Mouse (Mus musculus) thymus, postnatal 36 days (tissue): ENCODE data around the gene Fcmr.

Source experiments
- DNase-seq, 2 experiments: peaks; one replicate each; pipeline ENCODE4 v3.0.0; 2022; ENCODE audit warnings: mixed read lengths in 2 of 2

The Fcmr gene

DNA sequence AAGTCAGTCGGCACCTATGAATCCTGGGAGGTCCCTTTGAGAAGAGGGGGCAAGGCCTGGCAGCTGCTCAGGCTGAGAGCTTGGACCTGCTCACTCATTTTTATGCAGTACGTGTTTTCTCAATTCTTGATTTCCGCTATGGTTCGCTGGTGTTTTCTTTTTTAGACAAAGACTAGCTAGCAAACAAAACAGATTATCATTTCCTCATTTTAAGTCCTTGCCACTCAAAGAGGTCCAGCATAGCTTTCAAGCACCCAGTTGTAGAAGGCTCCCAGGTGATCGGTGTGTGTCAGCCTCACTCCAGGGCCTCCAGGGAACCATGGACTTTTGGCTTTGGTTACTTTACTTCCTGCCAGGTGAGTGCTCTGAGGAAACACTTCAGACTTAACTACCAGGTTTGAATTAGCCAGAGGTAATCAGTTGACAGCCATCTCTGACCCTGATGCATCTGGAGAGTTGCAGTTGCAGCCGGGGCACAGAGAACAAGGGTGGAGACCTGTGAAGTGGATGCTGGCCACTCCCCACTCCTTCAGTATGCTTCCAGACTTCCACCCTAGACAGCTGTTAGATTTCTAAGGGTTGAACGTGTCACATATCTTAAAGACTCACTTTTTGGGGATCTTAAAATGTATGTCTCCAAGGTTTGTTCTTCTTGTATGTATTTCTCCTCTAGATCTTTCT lies at the start of gene Fcmr:
Fcmr (plus strand) TSS at position 129 of the 681 bp plus-strand sequence.
- no peak for DNase-seq

DNA sequence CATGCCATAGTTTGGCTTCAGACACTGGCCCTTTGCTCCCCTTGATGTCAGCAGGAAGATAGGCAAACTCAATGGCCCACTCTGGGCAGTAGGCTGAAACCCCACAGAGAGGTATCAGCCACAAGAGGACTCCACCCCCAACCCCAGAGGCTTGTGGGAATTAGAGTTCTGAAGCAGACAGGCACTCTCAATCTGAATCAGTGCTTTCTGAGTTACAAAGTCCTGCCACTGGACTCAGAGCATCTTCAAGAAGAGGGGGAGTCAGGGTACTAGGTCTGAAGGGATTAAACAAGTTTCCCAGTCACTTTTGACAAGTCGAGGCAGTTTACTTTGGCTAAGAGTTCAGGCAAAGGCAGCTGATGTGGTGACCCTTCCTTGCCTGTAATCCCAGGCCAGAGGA lies 45.7 kb upstream of the Fcmr start:
- DNase-seq = no peak

DNA sequence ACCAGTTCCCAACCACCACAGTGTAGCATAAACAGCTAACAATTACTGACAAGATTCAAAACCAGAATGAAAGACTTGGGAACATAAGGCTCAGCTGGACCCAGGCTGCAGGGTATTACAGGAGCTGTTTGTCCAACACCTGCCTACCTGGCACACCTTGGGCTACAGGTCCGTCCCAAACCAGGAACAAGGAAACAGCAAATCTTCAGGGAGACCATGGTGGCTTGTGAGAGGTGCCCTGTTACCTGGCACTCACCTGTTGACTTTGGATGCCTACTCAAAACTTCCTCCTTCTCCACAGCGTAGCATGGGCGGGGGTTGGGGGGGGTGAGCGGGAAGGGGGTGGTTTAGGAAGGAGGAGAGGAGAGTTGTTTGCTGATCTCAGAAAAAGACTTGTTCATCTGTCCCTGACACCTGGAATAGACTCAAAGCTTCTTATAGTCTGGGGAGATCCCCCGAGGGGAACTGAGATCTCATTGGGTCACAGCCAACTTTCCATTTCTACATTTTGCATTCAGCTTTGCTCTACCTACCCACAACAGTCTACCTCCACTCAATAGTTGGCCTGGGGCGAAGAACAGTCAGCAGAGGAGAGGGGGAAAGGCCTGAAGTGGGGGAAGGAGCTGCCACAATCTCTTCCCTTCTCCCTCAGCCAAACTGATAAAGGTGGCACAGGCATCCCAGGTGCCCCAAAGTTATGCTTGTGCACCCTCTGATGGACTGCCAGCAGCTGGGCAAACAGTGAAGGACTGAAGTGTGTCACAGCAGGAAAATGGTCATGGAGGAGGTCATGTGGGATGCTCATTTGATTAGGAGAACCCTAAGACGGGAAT lies 44.9 kb upstream of the Fcmr start:
- no peak for DNase-seq

DNA sequence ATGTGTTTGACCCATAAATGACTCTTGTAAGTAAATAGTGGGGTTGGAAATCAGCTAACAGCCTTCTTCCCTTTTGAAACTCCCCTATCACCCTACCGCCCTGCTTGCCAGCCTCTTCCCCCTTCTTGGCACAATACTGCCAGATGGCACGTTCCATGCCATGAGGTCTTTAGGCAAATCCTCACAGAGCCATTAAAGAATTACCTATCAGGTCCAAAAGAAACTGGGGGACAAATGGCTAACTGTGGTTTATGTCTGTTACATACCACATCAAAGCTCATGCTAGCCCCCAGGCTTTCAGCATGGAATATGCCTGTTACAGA lies 44.4 kb upstream of the Fcmr start:
- DNase-seq = no peak

DNA sequence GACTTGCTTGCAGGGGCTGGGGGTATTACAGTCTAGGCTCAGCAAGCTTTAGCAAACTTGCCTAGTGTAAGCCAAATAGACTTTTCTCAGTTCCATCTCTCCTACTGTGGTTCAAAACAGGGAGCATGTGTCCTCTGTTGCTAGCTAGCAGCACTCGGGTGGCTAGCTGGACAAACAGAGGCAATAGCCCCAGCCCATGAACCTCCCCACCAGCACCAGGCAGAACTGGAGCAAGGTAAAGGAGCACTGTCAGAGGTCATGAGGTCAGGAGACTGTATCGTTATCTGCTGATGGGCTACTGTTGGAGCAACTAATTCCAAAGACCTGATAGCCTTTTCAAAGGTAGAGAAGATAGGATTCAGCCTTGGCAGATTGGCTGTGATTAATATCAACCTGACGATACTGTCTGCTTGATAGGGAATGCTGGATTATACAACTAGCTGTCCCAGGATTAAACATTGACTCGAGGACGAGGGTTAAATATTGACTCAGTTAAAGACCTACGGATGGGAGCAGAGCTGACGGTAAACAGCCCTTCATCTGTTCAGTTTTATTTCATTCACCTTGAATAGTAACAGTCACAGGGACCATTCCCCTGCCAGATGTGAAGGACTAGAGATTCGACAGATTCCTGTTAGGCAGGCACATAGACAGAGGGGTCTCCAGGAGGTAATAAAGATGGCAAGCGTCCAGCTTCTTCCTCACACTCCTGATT lies 43.4 kb upstream of the Fcmr start:
- DNase-seq = no peak

DNA sequence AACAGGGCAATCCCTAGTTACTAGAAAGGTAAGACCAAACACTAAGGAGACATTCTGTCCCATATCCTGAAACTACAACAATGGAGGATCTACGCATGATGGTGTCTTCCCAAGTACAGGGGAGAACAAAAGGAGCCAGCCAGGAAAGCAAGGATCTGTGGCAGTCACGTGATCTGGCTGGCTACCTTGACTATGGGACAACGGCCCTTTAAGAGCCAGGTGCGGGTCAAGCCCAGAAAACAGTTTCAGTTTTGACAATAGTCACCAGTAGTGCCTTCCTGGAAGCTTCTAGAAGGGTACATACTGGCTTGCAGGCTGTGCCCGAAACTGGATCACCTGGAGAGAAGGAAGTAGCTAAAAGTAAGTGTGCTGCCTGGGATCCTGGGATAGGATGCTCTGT lies 39.0 kb upstream of the Fcmr start, which contains the start of gene Pigr:
Pigr (plus strand) TSS at position 237 of the 400 bp plus-strand sequence.
- DNase-seq = no peak

DNA sequence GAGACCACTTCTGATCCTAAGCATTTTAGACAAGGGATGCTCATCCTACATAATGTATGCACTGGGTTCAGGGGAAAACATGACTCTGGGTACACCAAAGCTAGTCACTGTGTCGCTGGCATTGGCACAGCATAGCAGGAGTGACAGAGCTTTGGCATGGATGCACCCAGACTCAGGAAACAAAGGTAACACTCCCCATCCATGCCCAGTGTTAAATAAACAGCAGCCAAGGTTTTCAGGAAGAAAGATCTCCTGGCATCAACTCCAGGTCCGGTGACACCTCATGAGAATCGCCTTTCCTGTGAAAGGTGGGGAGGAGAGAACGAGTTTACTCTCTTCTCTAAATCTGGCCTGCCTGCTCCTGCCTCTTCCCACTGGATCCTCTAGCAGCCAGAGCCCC lies 36.8 kb upstream of the Fcmr start:
- no peak for DNase-seq

DNA sequence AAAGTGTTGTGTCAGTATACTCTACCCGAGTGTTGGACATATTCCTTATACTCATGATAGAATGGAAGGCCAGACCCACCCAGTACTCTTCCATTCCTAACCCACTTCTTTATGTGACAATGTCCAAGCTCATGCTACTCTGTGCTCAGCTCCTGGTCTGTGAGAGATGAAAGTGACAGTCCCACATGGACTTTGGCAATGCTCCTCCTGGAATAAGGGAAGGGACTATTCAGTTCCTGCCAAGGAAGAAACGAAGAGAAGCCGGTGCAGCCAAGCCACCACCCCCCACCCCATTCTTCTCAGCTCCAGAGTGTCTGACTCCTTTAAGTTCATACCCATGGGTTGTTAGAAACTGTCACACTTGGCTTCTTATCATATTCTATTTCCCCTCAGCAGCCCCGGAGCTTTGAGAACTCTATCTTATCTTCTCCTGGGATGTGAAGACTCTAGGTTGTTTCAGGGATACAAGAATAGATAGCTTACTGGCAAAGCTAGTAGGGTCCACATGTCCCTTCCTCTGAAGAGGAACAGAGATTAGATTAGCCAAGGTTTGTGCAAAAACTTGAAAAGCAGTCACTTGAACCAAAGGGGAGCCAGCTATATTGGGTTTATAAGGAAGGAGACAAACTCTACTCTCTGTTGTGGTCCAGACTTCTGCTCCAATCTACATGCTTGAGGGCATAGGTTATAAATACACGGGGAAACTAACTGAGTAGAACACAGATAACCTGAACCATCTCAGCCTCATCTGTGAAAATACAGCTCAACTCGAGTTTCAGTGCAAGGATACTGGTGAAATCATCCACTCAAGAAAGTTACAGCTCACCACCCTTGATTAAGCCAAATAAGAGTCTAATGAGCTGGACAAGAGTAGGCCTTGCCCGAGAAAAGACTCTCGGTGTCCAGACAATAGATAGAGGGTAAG lies 35.3 kb upstream of the Fcmr start:
- DNase-seq = no peak

DNA sequence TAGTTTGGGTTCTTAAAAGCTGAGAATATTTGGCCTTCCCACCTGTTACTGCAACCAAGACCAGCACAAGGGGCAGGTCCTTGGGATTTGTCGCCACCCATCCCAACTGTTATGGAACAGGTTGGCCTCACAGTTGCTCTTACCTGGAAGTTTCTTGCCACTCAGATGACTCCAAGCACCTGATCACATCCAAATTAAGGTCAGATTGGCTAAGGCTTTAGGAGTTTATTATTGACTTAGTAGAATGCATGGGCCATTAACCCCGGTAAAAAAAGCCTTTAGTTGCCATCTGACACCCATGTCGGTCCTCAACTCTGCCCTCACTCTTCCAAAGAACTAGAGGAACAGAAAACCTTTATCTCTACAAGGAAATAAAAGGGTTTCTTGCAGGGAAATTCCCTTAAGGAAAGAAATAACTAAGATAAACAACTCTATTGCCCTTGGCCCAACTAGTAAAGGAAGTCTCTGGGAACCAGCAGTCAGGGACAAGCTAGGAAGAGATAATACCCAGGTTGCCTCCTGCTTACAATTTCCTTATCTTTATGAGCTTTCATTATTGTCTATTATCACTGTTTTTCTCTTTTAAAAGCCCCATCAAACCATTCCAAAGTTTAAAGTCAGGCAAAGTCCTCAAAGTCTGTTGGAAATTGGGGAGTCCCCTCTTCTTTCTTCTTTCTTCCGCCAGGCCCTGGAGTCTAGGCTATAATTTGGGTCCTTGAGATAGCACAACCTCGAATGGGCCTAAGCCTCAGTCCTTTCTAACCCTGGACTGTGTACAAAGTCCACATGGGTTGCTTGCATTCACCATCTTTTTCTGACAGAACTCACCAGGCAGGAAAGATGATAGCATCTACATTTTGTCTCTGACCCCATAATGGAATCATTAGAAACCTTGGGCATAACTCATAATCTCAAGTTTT lies 33.0 kb upstream of the Fcmr start:
- no peak for DNase-seq

DNA sequence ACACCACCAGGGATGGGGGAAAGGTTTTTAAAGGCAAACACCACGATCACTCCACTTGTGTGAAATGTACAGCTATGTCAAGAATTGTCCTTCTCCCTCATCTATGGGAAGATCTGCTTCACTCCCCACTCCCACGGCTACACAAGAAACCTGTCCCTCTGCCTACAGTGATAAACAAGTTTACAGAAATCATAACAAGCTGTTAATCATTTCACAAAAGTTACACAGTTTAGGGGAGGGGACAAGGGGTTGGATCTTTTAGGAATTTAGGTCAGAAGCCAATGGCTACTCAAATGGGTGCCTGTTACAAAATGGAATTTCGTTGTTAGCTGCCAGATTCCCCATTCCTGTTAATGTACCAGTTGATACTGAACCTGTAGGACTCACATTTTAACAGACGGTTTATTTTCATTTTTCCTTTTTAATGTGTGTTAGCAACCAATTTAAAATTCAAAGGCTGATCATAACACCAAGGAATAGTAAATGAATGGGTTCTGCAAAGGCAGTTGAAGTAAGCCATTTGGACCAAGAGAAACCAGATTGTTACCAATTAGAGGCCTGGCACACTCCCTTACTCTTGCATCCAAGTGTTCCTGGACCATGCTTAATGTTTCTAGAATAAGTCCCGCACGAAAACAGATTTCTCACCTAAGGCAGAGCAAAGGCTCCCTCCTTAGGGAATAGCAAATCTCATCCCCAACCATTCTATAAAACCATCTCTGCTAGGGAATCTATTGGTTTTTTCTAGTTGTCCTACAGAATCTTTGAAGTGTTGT lies 30.1 kb upstream of the Fcmr start:
- no peak for DNase-seq

DNA sequence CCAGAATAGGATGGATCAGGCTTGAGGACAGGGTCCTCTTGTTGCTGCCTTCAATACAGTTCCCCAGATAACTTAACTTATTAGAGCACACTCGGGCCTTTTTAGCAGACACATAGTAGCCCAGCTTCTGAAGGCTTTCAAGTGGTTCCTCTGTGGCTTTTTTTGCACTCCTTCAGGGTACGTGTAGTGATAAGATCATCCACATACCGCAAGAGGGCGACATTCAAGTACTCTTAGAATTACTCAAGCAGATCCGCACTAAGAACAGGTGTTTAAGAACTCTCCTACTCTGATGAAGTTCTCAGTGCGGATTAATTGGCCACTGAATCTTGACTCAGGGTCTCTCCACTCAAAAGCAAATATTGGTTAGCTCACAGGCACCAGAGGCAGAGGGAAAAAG lies 27.2 kb upstream of the Fcmr start:
- peak; percentile 27 to 30 for DNase-seq

DNA sequence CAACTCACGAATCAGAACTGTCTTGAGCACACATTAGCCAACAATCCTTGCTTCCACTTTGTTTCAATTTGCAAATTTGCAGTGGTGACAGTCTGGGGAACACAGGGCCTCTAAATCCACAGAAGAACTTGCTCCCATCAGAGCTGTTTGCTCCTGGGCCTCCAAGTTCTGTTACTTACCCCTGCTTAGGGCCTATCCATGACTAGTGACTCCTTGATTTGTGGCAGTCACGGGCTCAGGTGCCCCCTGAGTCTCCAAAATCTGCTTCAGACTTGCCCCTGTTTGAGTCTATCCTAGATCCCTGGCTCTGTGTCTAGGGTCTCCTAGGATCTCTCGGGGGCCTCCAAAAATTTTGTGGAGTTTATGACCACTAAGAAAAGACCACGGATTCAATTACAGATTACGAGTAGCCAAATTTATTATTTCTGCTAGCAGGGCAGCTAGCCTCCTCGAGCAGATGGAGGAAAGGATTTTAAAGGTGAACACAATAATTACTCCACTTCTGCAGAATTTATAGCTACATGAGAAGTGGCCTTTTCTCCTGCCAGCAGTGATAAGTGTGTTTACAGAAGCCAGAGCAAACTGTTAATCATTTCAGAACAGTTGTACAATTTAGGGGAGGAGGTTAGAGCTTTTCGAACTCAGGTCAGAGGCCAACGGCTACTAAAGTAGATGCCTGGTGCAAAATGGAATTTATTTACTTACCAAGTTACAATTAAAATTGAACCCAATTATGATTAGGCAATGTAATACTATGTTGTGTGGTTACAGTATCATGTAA lies 24.7 kb upstream of the Fcmr start:
- DNase-seq = no peak

DNA sequence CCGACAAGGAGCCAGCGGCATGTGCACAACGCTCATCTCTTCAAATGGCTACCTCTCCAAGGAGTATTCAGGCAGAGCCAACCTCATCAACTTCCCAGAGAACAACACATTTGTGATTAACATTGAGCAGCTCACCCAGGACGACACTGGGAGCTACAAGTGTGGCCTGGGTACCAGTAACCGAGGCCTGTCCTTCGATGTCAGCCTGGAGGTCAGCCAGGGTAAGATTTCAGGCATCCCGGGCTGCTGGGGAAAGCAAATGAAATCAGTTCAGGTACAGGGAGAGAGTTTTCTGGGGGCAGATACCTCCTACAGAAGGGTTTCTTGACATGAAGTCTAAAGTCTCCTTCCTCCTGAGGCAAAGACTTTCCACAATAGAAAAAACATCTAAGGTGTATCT lies 23.8 kb upstream of the Fcmr start:
- no peak for DNase-seq

DNA sequence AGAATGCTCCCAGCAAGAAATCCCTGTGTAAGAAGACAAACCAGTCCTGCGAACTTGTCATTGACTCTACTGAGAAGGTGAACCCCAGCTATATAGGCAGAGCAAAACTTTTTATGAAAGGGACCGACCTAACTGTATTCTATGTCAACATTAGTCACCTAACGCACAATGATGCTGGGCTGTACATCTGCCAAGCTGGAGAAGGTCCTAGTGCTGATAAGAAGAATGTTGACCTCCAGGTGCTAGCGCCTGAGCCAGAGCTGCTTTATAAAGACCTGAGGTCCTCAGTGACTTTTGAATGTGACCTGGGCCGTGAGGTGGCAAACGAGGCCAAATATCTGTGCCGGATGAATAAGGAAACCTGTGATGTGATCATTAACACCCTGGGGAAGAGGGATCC lies 21.0 kb upstream of the Fcmr start:
- DNase-seq = no peak

DNA sequence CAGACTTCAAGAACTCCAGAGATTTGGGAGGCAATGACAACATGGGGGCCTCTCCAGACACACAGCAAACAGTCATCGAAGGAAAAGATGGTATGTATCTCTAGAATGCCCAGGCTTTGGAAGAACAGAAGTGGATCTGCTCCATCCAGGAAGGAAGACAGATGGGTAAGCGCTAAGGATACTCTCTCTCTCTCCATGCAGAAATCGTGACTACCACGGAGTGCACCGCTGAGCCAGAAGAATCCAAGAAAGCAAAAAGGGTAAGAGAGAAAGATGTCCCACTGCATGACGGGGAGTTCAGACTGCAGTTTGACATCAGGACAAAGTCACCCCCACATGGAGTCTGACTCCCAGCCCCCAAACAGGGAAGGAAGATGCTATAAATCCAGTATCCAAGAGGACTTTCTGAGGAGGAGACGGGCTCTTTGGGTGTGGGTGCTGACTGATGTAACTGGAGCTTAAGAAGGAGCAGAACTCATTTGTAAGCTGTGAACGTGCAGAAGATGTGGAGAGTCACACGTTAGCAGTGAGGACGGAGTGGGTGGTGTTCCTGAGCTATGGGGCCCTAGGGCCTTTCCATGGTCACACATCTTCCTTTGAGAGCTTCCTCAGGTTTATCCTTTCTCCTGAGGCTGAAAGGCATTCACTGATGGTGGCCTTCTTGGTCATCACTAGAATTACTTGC lies 15.8 kb upstream of the Fcmr start:
- DNase-seq = no peak

DNA sequence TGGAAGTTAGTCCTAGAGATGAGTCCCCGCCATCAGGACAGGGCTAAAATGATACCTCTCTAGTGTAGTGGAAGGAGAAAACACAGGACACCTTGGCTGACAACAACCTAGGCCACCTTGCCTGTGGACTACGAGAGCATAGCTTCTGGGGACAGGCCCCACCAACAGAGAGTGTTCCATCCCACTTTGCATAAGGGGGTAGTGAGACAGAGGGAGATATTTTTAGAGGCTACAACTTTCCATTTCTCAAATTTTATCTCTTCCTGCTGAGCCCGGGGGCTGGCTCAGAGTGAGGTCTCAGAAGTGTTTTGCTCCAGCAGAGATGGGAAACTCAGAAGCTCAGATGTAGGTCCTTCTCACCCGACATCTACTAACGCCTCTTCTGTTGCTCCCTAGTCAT lies 15.1 kb upstream of the Fcmr start:
- no peak for DNase-seq

DNA sequence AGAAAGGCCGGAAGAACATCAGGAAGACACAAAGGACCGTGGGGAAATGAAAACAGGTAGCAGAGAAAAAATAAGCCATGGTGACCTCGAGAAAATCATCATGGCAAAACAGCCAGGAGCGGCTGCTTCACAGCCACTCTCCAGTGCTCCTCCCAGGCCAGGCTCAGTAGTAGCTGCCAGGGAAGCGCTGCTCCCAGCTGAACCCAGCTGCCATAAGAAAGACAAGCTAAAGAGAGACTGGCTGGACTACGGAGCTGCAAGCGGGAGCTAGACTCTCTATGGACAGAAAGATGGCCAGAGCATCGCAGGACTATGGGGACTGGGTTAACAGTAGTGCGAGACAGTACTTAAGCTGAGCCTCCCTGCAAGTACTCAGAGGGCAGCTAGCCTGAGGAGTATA lies 10.7 kb upstream of the Fcmr start:
- no peak for DNase-seq

DNA sequence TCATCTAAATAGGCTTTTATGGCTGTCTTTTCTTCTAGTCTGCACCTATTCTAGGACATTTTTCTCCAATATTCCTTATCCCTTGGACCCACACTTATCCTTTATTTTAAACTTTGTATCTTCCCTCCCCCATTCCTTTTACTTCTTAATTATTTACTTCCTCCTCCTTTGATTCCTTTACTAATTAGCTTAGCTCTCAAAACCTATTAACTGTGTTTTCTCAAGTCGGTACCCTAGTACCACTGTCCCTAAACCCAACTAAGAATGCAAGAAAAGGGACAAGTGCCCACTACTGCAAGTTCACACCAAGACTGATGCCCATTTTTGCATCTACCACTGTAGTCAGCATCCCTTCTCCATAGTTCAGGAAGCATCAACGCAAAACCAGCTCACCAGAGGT lies 9.7 kb upstream of the Fcmr start:
- DNase-seq = no peak

DNA sequence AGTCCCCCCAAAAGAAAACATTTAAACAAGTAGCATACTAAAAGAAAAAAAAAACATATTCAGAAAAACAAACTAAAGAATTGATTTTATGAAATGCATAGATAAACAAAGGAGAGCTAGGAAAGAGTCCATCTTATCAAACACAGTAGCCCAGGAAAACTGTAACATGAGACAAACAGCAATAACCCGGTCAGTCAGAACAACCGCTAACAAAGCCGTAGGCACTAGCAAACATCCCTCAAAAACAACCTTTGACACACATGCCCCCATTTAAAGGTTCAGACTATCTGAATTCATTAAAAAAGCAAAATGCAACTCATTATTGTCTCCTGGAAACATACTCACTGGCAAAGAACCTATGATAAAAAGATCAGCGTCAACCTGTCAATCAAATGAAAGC lies 8.0 kb upstream of the Fcmr start:
- DNase-seq = no peak
